Mouse (Mus musculus): Measurements from ENCODE around the gene Tesc.

Gene Tesc

DNA sequence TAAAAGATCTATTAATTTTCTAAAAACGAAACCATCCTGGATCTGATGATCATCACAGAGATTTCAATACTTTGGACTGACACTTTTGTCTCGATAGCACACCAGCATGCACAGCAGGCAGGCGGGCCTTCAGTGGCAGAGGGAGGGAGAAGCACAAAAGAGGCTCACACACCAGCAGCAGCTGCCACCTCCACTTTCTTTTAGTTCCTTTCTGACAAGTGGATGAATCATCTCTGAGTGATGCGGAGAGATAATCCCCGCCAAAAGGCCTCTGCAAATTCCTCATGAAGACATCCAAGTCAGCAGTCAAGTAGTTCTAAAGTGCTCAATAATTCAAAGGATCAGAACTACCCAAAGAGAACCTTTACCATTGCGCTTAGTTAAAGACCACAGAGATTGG lies 51.8 kb downstream of the Tesc start:
- DNase-seq = no peak

- no peak for DNase-seq
Observed at GRCm38 (mm10) chr5:118079839-118080250, 52.3 kb downstream of the Tesc start.

DNA sequence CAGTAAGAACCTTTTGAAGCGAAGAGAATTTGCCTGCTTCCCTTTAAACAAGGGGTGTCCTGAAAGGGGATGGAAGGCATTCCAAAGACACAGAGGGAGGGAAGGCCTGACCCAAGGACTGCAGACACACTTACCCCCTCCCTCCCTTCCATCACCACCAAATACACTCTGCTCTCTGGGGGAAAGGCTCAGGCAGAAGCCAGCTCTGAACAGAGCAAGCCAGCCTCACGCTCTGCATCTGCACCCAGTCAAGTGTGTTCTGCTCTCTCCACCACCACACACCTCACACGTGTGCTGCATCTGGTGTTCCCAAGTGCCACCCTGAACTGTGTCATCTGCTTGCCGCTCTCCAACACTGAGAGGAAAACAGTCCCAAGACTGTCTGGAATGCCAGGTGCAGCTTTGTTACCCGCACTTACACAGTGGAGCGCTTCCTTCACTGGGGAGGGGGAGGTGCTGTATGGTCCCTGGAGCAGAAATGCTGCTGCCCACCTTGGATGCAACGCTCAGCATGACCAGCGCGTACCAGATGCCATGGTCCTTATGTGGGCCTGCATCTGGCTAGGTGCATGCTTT lies 53.9 kb downstream of the Tesc start:
- no peak for DNase-seq

GRCm38 (mm10) chr5:118081996-118082395 lies 54.5 kb downstream of the Tesc start:
- no peak for DNase-seq

DNA sequence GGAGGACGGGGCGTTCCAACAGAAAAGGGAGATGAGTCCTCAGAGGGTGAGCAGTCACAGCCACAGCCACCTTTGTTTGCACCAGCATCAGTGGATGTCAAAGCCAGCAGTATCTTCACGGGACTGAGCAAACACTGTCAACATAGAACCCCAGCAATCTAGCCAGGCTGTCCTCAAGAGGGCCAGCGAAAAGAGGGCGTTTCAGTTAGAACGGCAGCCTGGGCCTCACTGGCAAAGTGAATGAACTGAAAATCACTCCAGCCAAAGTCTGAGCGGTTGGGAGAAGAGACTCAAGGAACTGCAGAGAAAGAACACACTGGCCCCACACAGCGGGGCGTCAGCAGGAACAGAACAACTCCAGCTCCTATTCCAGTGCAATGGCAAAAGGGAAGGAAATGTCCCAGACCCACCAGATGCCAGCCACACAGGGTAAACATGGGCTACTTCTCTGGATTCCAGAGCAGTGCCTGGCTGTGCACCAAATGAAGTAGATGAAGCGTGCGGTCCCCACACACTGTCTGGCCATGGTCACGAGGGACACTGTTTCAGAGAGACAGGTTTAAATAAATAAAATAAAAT lies 55.6 kb downstream of the Tesc start:
- no peak for DNase-seq

- no peak for DNase-seq
Observed at GRCm38 (mm10) chr5:118084171-118084727, 56.7 kb downstream of the Tesc start.

DNA sequence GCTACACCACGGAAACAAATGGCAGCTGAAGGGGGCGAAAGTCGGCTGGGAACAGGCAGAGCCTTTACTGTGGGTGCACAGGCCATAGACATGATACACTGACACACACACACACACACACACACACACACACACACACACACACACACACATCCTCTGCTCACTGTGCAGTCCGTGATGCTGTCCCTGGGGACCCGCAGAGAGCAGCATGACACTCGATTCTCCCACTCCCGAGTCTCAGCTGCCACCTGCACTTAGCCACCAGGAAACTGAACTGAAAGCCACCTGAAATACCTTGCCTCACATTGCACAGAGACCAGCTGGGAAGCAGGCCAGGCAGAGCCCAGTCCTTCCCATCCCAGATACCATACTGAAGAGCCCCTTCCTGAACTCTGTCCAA lies 57.8 kb downstream of the Tesc start:
- DNase-seq = no peak

DNA sequence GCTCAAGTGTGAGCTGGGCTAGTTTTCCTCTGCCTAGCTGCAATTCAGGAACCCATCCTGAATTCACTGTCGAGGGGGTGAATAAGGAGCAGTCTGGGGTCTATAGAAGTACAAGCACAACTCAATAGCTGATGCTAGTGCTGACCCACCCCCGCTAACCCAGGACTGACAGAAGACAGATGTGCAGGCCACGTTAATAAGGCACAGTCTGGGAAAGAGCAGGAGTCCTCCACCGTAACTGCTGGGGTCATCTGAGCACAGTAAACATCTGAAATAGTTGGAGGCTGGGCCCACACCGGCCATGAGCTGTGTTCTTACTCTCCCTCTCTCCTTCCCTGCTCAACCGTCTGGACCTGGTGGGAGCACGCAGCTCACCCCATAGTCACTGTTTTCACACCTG lies 59.4 kb downstream of the Tesc start:
- no peak for DNase-seq

- peak in 1 of 2 experiments; percentile 51 for DNase-seq
Observed at GRCm38 (mm10) chr5:118089102-118089501, 61.6 kb downstream of the Tesc start.

GRCm38 (mm10) chr5:118090101-118090500 lies 62.6 kb downstream of the Tesc start:
- DNase-seq = no peak

DNA sequence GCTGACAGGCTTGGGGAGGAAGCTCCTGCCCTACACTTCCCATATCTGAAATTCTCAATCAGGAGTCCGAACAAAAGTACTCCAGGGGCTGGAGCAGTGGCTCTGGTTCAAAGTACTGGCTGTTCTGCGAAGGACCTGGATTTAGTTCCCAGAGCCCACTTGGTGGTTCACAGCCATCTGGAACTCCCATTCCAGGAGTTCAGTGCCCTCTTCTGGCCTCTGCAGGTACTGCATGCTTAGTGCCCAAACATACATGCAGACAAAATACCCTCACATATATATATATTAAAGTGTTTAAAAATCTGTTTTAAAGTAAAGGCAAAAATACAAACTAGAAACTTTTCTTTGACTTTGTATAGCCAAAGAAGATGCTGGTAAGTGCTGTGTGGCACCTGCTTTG lies 63.3 kb downstream of the Tesc start:
- peak; percentile 66 to 68 for DNase-seq

GRCm38 (mm10) chr5:118093321-118094035 lies 65.9 kb downstream of the Tesc start:
- DNase-seq = no peak

DNA sequence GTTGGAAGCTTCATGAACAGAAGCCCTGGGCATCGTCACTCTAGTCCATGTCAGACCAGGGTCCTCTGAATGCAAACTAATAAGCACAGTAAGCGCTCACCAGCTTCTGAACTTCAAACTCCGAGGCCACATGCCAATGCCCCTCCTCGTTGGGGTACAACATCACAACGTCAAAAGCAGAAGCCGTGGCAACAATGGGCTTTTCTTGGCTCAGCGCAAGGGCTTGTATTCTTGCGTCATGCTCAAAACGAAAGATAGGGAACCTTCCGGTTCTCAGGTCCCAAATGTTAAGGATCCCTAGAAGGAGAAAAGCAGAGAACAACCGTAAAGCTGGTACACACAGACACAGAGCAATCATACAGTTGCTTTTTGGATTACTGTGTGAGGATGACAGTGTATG lies 67.9 kb downstream of the Tesc start:
- no peak for DNase-seq

- DNase-seq = no peak
Observed at GRCm38 (mm10) chr5:118095849-118096248, 68.3 kb downstream of the Tesc start.

DNA sequence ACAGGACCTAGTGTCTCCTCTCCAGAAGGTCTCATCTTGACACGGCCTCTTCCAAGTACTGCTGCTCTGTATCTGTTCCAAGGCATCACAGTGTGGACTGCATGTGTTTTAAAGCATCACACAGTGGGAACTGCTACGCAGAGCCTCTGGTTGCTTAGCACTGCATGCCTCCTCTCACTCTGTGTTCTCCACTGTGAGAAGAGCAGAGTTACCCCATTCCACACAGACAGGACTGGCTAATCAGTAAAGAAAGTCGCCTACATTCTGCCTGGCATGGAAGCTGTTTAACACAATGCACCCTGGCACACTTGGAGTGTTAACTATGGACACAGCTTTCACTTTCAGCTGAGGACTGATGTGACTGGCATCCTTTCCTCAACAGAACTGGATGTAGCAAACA lies 68.8 kb downstream of the Tesc start:
- no peak for DNase-seq

DNA sequence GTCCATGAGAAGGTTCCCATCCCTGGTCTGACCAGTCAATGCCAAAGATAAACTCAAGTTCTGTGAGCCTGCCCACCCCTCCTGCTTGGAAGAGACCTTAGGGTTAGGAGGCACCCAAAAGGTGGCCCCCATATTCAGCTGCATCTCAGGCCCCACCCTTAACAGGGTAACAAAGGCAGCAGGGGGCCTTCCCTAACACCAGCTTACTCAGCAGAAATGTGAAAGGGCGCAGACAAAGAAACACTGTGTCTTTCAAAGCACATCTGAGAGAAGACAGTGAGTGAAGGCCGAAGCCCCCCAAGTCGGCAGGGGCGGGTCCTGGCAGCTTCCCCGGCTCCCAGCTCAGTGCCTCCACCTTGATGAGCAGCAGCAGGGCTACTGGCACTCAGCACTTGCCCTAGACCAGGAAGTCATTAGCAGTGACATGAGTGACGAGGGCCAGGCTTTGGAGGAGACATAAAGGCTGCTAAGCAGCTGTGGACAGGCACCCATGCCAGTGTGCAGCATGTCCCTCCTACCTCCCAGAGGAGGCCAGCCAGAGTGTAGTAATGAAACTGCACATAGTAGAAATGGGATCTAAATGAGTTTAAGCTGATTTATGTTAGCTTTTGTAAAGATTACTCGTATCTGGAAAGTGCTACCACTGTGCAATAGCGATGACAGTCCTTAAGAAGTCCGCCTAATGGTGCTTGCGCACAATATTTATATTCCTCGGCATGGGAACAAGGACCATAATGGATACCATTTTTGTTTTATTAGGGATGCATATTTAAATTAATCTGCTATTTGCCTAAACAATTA lies 71.7 kb downstream of the Tesc start:
- peak; percentile 15 to 19 for DNase-seq

DNA sequence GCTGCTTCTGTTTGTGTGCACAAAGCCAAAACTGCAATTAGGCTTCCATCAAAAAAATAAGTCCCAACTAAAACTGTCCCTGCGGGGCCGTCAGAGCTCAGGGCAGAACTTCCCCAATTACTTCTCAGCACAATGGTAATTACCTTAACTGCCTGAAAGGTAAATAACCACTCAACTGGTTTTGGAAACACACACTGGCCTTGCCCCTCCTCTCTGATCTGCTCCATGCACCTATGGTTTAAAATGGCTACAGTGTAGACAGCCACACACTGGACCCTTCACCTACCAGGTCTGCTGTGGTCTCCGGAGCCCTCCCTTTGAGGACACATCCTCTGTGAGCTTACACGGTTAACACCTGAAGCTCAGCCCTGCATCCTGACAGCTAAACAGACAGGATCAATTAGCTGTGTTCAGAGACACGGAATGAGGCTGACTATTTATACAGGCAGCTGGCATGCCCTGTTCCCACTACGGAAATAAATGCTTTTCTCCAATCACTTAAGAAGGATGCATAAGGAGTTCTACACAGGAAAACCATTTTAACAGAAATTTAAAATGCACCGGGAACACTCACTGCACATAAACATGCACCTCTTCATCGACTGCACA lies 72.4 kb downstream of the Tesc start:
- DNase-seq = no peak

GRCm38 (mm10) chr5:118105536-118105935 lies 78.0 kb downstream of the Tesc start:
- DNase-seq = no peak

GRCm38 (mm10) chr5:118106667-118107066 lies 79.1 kb downstream of the Tesc start:
- no peak for DNase-seq

DNA sequence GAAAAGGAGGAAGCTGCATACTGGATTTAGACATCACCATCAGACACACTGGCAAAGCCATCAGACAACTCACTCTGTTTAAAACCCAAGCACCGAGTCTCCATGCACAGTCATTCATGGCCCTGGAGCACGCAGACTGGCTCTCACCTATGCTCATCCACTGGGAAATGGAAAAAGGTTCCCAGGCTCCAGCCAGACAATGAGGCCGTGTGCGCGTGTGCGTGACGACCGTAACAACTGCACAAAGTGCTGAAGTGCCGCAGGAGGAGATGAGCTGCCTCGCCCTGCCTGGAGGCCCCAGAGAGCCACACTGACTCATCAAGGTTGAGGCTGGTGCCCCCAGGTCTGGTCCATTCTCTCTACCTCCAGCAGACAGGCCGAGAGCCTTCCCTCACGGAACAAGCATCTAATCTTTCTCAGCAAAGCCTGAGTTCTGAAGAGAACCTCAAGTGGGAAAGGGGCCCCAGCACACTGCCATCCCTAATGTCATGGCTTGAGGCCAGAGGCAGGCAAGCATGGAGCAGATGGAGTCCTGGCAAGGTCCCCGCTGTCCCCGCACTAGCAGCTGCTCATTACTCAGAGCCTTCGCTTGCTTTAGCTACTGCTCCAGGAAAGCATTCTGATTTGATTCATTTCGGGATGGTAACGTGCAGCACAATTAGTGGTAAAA lies 80.7 kb downstream of the Tesc start:
- DNase-seq = no peak

DNA sequence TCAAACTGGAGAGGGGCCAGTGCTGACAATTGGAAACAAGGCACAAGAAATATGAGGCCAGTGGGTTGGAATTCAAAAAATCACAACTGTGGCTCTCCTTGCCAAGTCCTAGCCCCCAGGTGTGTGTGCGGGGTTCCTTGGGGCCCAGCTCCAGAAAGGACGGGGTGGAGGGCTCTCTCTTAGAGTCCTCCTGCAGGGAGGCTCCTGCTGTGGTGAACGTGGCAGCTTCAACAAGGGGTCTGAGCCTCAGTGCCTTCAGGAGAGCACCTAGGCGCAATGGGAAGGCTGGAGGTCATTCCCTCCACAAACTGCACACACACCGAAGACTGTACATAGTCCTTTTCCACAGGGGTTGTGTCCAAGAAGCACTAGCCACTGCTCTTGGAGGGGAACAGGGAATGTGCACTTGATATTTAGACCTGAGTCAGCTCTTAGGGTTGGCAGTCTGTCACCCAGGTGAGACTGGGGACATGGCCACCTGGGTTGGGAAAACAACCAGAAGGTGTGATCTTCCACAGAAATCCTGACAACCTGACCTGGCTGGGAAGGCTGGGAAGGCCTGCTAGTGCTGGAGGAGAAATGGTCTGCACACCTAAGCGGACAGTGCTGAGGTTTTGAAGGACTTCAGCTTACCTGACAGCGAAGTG lies 81.4 kb downstream of the Tesc start:
- DNase-seq = no peak

Data from kidney, postnatal 4 days (tissue).